In the genomic region with DNA sequence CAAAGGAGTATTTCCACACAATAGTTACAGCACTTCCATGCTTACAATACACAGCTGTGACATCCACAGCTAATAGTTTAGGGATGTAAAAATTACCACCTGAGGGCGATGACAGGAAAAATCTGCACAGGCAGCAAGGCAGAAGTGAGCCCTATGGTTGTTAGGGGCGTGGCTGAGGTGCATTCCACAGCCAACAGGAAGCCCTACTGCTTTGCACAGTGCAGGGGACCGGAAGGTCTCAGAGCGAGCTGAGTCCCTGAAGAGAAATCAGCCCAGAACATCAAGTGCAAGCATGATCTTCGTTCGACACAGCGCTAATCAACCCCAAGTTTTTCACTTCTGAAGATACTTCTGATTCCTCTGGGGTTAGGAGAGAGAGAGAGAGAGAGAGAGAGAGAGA, we compare ENCODE assay signal across 10 mouse cellular contexts. TPM values are rescaled to one million over a fixed set of nuclear protein-coding genes. Genes with fewer than 3 reads are reported as not detected.
DNase-seq lines count a peak whose midpoint lies in the region; ATAC-seq and TF ChIP-seq lines count a peak whose summit lies in the region.
"Had no signal": no experiment of that assay in that cellular context is flagged by ENCODE, and none has a peak within 500 bp of the region (broad histone marks: within the 10 kb centered on the region; RNA-seq: fewer than 3 reads in every experiment).

No protein-coding gene starts in this region.

- no peak for ATAC-seq in limb, embryonic 14.5 days (ENCODE audit: low FRiP score, low read depth)
- ATAC-seq: forebrain, embryonic 15.5 days had no signal

- TF ChIP-seq POLR2A in limb, embryonic 14.5 days (IDR thresholded peaks at IDR 0.05; ENCODE audit: borderline replicate concordance, extremely low read depth, insufficient read depth, insufficient read length) = no peak

- no peaks in the 10 kb centered on the region for H3K36me3 ChIP-seq in limb, embryonic 14.5 days (ENCODE audit: control insufficient read depth, insufficient read depth, low read length)
- H3K36me3 ChIP-seq: forebrain, embryonic 15.5 days; liver, embryonic 13.5 days had no signal

- no peak overlapping the region for H3K4me3 ChIP-seq in limb, embryonic 14.5 days (replicated peaks; ENCODE audit: low read length)
- H3K4me3 ChIP-seq: forebrain, embryonic 15.5 days; liver, embryonic 13.5 days had no signal

- H3K27me3 ChIP-seq in limb, embryonic 14.5 days (ENCODE audit: control insufficient read depth, insufficient read depth, low read length) = no peaks in the 10 kb centered on the region
- H3K27me3 ChIP-seq: forebrain, embryonic 15.5 days; liver, embryonic 13.5 days had no signal

- WGBS in limb, embryonic 14.5 days = 33% methylated on average over 7 of the region's 7 CpGs

- no peak overlapping the region for H3K27ac ChIP-seq in limb, embryonic 14.5 days (replicated peaks; ENCODE audit: low read depth, low read length)
- H3K27ac ChIP-seq: forebrain, embryonic 15.5 days; liver, embryonic 13.5 days had no signal

- H3K9me3 ChIP-seq in limb, embryonic 14.5 days (ENCODE audit: control insufficient read depth, low read length) = no peaks in the 10 kb centered on the region
- H3K9me3 ChIP-seq: forebrain, embryonic 15.5 days; liver, embryonic 13.5 days had no signal

- H3K4me2 ChIP-seq in limb, embryonic 14.5 days (replicated peaks; ENCODE audit: low read depth, low read length, severe bottlenecking) = no peak overlapping the region
- H3K4me2 ChIP-seq: forebrain, embryonic 15.5 days; liver, embryonic 13.5 days had no signal

- peak; percentile 76 for DNase-seq in ES-CJ7 (ENCODE audit: low read depth, low spot score)
- peak; percentile 2 for DNase-seq in embryo, embryonic 9.5 days (ENCODE audit: extremely low spot score)
- peak; percentile 39 for DNase-seq in limb, embryonic 14.5 days (ENCODE audit: low spot score)
- peak; percentile 72 to 77 for DNase-seq in spleen, postnatal 36 days (ENCODE audit: low spot score in 2 of 2)
- no peak for DNase-seq in cerebellum, postnatal 14 days
- no peak for DNase-seq in urinary bladder, postnatal 25 days (ENCODE audit: low spot score)
- DNase-seq in cerebellum, adult 9-11 months = no peak
- DNase-seq: liver, embryonic 13.5 days; right cerebral cortex, adult 18-20 months had no signal

- no peaks in the 10 kb centered on the region for H3K4me1 ChIP-seq in limb, embryonic 14.5 days (ENCODE audit: control insufficient read depth, insufficient read depth, low read length)
- H3K4me1 ChIP-seq: forebrain, embryonic 15.5 days; liver, embryonic 13.5 days had no signal

- H3K9ac ChIP-seq in limb, embryonic 14.5 days (ENCODE audit: low read depth, low read length, severe bottlenecking) = no peak overlapping the region
- H3K9ac ChIP-seq: forebrain, embryonic 15.5 days; liver, embryonic 13.5 days had no signal

RNA-seq across cellular contexts. Expression of a gene that starts 34.4 kb away (rescaled TPM):
- 43.3 and 44.5 TPM in 2 replicates for polyA plus RNA-seq in limb, embryonic 14.5 days (2012; rRNA removed)
- 38.8 and 39.5 TPM in 2 replicates for polyA plus RNA-seq in limb, embryonic 14.5 days (2014; fragmentation: Nextera tagmentation; extraction: Ambion mirVana)

Comparison
In these comparisons a context has a peak if more than half of its experiments do, and no peak if none do; other contexts are left out.
1. DNase-seq: peak in ES-CJ7 (single experiment), embryo, embryonic 9.5 days (single experiment), limb, embryonic 14.5 days (single experiment) and spleen, postnatal 36 days (2 of 2); none in cerebellum, postnatal 14 days (0 of 2), urinary bladder, postnatal 25 days (single experiment) and cerebellum, adult 9-11 months (single experiment).